Mouse (Mus musculus) MEL (cell line): Measurements from ENCODE around the gene Mrpl33.

ENCODE experiments used
- CHD2 ChIP-seq: IDR thresholded peaks from 2 replicates; pipeline ENCODE4 v1.6.1; 2011; ENCODE audit warnings: low read length, improper control_type of control experiment
- CTCF ChIP-seq, 3 experiments: IDR thresholded peaks in 2 of 3; conservative IDR thresholded peaks in 1 of 3; 2 replicates each; pipeline ENCODE4 v1.5.1; 2011 to 2012; ENCODE audit warnings: low read length in 3 of 3, low read depth in 2 of 3, mild to moderate bottlenecking in 2 of 3, improper control_type of control experiment in 1 of 3, inconsistent platforms in 1 of 3, mixed read lengths in 1 of 3, moderate library complexity in 1 of 3; ENCODE audit not compliant: control insufficient read depth in 1 of 3, insufficient read depth in 1 of 3, poor library complexity in 1 of 3, severe bottlenecking in 1 of 3
- GABPA ChIP-seq: IDR thresholded peaks from 2 replicates; pipeline ENCODE4 v1.6.1; 2012; ENCODE audit warnings: low read depth, mild to moderate bottlenecking, inconsistent platforms, low read length, improper control_type of control experiment, moderate library complexity
- USF1 ChIP-seq: IDR thresholded peaks from 2 replicates; pipeline ENCODE4 v1.6.1; 2014; ENCODE audit warnings: low read depth, mild to moderate bottlenecking, inconsistent platforms, low read length, improper control_type of control experiment, moderate library complexity

DNA sequence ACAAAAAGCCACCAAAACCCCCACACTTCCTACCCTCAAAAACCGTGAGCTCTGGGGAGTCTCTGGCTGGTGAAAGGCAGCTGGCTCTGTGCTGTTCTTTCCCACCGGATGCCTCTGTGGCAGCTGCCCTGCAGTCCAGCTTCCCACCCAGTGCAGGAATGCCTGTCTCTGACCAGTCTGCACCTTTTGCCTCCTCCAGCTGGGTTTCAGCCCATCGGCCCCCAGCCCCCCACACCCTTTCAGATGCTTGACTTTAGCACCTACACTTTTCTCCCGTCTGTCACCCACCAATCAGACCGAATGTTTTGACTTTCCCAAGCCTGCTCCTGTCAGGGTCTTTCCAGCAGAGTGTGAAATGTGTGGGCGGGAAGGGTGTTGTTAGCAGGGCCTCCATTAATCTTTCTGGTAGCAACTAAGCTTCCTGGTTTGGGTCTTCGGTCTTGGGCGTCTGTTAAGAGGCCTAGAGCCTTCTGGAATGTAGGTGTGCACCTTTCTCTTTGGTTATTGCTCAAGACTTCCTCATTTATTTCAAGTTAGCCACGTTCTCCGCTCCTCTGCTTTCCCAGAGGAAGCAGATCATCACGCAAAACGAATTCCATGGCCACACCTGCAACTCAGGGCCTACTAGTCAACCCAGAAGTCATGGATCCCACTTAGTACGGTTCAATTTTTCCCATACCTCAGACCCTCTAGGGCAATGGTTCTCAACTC lies 13.8 kb downstream of the Mrpl33 start:
- TF ChIP-seq GABPA (no peak), CHD2 (no peak), CTCF (IDR thresholded peaks at IDR 0.05 in 2 of 3, conservative IDR thresholded peaks at IDR 0.05 in 1 of 3; ENCODE audit: control insufficient read depth in 1 of 3, insufficient read depth in 1 of 3, low read depth in 2 of 3, low read length in 3 of 3, poor library complexity in 1 of 3, severe bottlenecking in 1 of 3) (no peak), USF1 (no peak)
